Mouse (Mus musculus) intestine, postnatal 0 days (tissue): ENCODE measurements around the gene Itgb4. TPM values are rescaled to one million over a fixed set of nuclear protein-coding genes. Genes with fewer than 3 reads are reported as not detected.

Source experiments
- ATAC-seq: fragments of 200-750 bp; cut with Nextera tagmentation; 2 replicates; pipeline ENCODE4 v1.8.0; 2017; ENCODE audit warnings: mild to moderate bottlenecking, moderate TSS enrichment, moderate library complexity
- H3K27ac ChIP-seq: fragments of 300-500 bp; sonication (generic); 2 replicates; pipeline ENCODE4 v1.5.1; 2014; ENCODE audit warnings: mild to moderate bottlenecking, low read depth, low read length, moderate library complexity
- H3K27me3 ChIP-seq: fragments of 300-500 bp; sonication (generic); replicated peaks from 2 replicates; pipeline ENCODE4 v1.6.1; 2014; ENCODE audit warnings: low read length, mixed read lengths; ENCODE audit not compliant: control insufficient read depth, insufficient read depth
- H3K36me3 ChIP-seq: fragments of 300-500 bp; sonication (generic); 2 replicates; pipeline ENCODE4 v1.6.1; 2014; ENCODE audit warnings: mild to moderate bottlenecking, moderate library complexity; ENCODE audit not compliant: control insufficient read depth, insufficient read depth
- H3K4me1 ChIP-seq: fragments of 300-500 bp; sonication (generic); replicated peaks from 2 replicates; pipeline ENCODE4 v1.6.1; 2014; ENCODE audit warnings: antibody characterized with exemption, low read length, mixed read lengths; ENCODE audit not compliant: control insufficient read depth, insufficient read depth
- H3K4me2 ChIP-seq: fragments of 300-500 bp; sonication (generic); replicated peaks from 2 replicates; pipeline ENCODE4 v1.6.1; 2014; ENCODE audit warnings: low read depth, mild to moderate bottlenecking, moderate library complexity
- H3K4me3 ChIP-seq: fragments of 300-500 bp; sonication (generic); 2 replicates; pipeline ENCODE4 v1.5.1; 2014; ENCODE audit warnings: low read depth, low read length
- H3K9ac ChIP-seq: fragments of 300-500 bp; sonication (generic); 2 replicates; pipeline ENCODE4 v1.6.1; 2014; ENCODE audit warnings: mild to moderate bottlenecking, low read depth, low read length
- H3K9me3 ChIP-seq: fragments of 300-500 bp; sonication (generic); 2 replicates; pipeline ENCODE4 v1.6.1; 2016; ENCODE audit warnings: mixed run types; ENCODE audit not compliant: control insufficient read depth
- CTCF ChIP-seq: sonication (generic); IDR thresholded peaks from 2 replicates; pipeline ENCODE4 v1.5.1; 2016; ENCODE audit warnings: low read depth, mild to moderate bottlenecking, control low read depth, antibody characterized with exemption, moderate library complexity
- WGBS: fragments of 180-500 bp; shearing (Covaris S2); extraction: QIAGEN DNeasy Blood & Tissue Kit; methylation state at CpG from one replicate; pipeline ENCODE4 v1.1.7; 2014; 5-methylcytosine and 5-hydroxymethylcytosine counted together
- polyA plus RNA-seq: library from polyadenylated mRNA; unstranded; fragments of >200 nt; fragmentation: Nextera tagmentation; extraction: Ambion mirVana; gene quantifications from 2 replicates; pipeline ENCODE4 v1.2.1, GENCODE M21; 2015

Gene Itgb4
- polyA plus RNA-seq, 1 experiment from 2014 or later: 16.6 TPM

GRCm38 (mm10) chr11:115954712-115955111 is 19.8 kb upstream of the Itgb4 start:
- H3K27ac ChIP-seq: peak overlapping the region; percentile 83
- no peak overlapping the region for H3K4me3 ChIP-seq
- no peaks in the 10 kb centered on the region for H3K9me3 ChIP-seq
- H3K4me2 ChIP-seq: 0 out of 2 replicates have a peak overlapping the region, but pooled peaks have one; percentile 14
- H3K27me3 ChIP-seq: no peaks in the 10 kb centered on the region
- TF ChIP-seq CTCF: peak; percentile 33
- peak; percentile 66 for ATAC-seq
- H3K9ac ChIP-seq: no peak overlapping the region
- 60% methylated on average over 5 of the region's 5 CpGs for WGBS
- H3K36me3 ChIP-seq: peaks cover 52% of the 10 kb centered on the region
- H3K4me1 ChIP-seq: peaks cover 8% of the 10 kb centered on the region; the same call in 1 of the 2 replicates

- 32% methylated on average over 10 of the region's 10 CpGs for WGBS
- peak; percentile 79 for ATAC-seq
- Histone ChIP-seq H3K36me3 (peaks cover 51% of the 10 kb centered on the region), H3K9ac (no peak overlapping the region), H3K27me3 (no peaks in the 10 kb centered on the region), H3K4me2 (0 out of 2 replicates have a peak overlapping the region, but pooled peaks have one; percentile 14), H3K4me3 (no peak overlapping the region), H3K4me1 (peaks cover 8% of the 10 kb centered on the region; the same call in 1 of the 2 replicates), H3K27ac (peak overlapping the region; percentile 83), H3K9me3 (no peaks in the 10 kb centered on the region)
- peak; percentile 48 for TF ChIP-seq CTCF
Measured at GRCm38 (mm10) chr11:115955195-115955858, 19.2 kb upstream of the Itgb4 start.

DNA sequence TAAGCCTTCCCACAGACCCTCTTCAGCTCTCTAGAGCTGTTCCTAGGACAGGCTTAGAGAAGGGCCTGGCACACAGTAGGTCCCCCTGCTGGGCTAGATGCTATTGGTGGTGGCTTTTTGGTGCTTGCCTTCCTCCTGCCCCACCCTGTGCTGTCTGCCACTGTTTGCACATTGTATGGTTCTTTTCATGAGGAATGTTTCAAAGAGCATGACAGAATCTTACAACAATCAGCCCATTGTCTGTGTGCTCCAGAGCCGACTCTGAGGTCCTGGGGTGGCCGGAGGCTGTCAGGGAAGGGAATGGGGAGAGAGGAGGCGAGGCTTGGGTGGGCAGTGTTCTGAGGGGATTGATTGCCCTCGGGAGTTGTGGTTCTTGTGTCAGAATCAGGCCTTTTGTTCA is 18.1 kb upstream of the Itgb4 start:
- WGBS: 37% methylated on average over 4 of the region's 4 CpGs
- peaks cover 8% of the 10 kb centered on the region; the same call in 1 of the 2 replicates for H3K4me1 ChIP-seq
- H3K4me3 ChIP-seq: no peak overlapping the region
- H3K27ac ChIP-seq: peak overlapping the region; percentile 83
- H3K9ac ChIP-seq: no peak overlapping the region
- H3K9me3 ChIP-seq: no peaks in the 10 kb centered on the region
- peaks cover 53% of the 10 kb centered on the region for H3K36me3 ChIP-seq
- ATAC-seq: 0 out of 2 replicates have a peak, but pooled peaks have one; percentile 19
- no peaks in the 10 kb centered on the region for H3K27me3 ChIP-seq
- no peak for TF ChIP-seq CTCF
- H3K4me2 ChIP-seq: no peak overlapping the region

GRCm38 (mm10) chr11:115957971-115958370 is 16.5 kb upstream of the Itgb4 start:
- peak overlapping the region; percentile 83; the same call in 1 of the 2 replicates for H3K27ac ChIP-seq
- WGBS: 78% methylated on average over 7 of the region's 7 CpGs
- no peaks in the 10 kb centered on the region for H3K9me3 ChIP-seq
- H3K4me2 ChIP-seq: no peak overlapping the region
- H3K4me1 ChIP-seq: peaks cover 8% of the 10 kb centered on the region; the same call in 1 of the 2 replicates
- ATAC-seq: no peak
- H3K36me3 ChIP-seq: peaks cover 53% of the 10 kb centered on the region
- H3K27me3 ChIP-seq: no peaks in the 10 kb centered on the region
- H3K9ac ChIP-seq: no peak overlapping the region
- H3K4me3 ChIP-seq: no peak overlapping the region
- TF ChIP-seq CTCF: no peak

GRCm38 (mm10) chr11:115959018-115959417 is 15.5 kb upstream of the Itgb4 start:
- WGBS: 95% methylated on average over 9 of the region's 9 CpGs
- H3K27me3 ChIP-seq: no peaks in the 10 kb centered on the region

DNA sequence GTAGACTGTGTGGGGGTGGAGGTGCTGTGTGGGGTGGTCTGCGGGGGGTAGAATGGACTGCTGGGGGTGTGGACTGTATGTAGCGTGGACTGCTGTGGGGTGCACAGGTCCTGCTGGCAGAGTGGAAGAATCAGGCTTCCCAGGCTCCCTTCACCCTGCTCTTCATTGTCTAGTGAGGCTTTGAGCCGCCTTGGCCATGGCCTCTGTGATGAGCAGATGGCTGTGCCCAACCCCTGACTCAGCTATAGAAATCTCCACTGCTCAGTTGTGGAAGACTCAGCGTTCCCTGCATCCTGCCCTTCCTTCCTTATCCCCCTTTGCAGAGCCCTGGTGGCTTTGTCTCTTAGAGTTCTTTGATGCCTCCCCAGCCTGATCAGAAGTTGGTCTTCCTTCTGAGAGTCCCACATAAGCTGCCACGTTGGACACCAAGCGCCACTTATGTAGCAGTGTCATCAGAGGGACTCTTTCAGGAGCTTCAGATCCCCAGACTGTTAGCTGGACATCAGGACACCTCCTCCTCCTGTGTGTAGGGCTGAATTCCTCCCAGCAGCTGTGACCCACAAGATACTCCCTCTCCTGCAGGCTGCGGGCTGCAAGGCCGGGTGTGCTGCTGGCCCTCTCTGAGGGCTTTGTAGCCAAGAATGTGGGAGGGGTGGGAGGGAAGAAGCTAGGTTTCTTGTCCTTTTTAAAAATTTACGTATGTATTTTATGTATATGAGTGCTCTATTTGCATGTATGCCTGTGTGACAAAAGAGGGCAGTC is 11.7 kb upstream of the Itgb4 start:
- Histone ChIP-seq H3K36me3 (peaks cover 69% of the 10 kb centered on the region), H3K4me3 (no peak overlapping the region)
- no peak for TF ChIP-seq CTCF

More at GRCm38 (mm10) chr11:115959018-115959417, 15.5 kb upstream of the Itgb4 start:
- H3K4me2 ChIP-seq: no peak overlapping the region
- no peak overlapping the region for H3K4me3 ChIP-seq
- no peak for ATAC-seq
- no peak for TF ChIP-seq CTCF
- peaks cover 8% of the 10 kb centered on the region; the same call in 1 of the 2 replicates for H3K4me1 ChIP-seq
- H3K36me3 ChIP-seq: peaks cover 60% of the 10 kb centered on the region
- H3K9ac ChIP-seq: no peak overlapping the region
- H3K9me3 ChIP-seq: no peaks in the 10 kb centered on the region
- no peak overlapping the region for H3K27ac ChIP-seq

More for the DNA sequence above, 11.7 kb upstream of the Itgb4 start:
- H3K9me3 ChIP-seq: no peaks in the 10 kb centered on the region
- H3K27me3 ChIP-seq: no peaks in the 10 kb centered on the region
- WGBS: 92% methylated on average over 9 of the region's 9 CpGs
- H3K27ac ChIP-seq: no peak overlapping the region
- H3K4me1 ChIP-seq: no peaks in the 10 kb centered on the region
- no peak overlapping the region for H3K9ac ChIP-seq
- no peak for ATAC-seq
- no peak overlapping the region for H3K4me2 ChIP-seq
